Mouse (Mus musculus): ENCODE data around the gene Gltp. TPM values are rescaled to one million over a fixed set of nuclear protein-coding genes. Genes with fewer than 3 reads are reported as not detected.

Gene Gltp
- total RNA-seq, 4 experiments from 2014 or later: 26.3 to 46.1 (median 33.8) TPM

GRCm38 (mm10) chr5:114661029-114661428, 29.8 kb downstream of the Gltp start:
- DNase-seq (ENCODE audit: low spot score in 2 of 2): no peak

GRCm38 (mm10) chr5:114658255-114658654, 32.5 kb downstream of the Gltp start, which contains the start of gene Trpv4:
Gene Trpv4 (minus strand): TSS chr5:114658421.
- no peak for DNase-seq (ENCODE audit: low spot score in 2 of 2)

- DNase-seq (ENCODE audit: low spot score in 2 of 2): no peak
Observed at GRCm38 (mm10) chr5:114657426-114657825, 33.4 kb downstream of the Gltp start.

GRCm38 (mm10) chr5:114656305-114656704, 34.5 kb downstream of the Gltp start:
- no peak for DNase-seq (ENCODE audit: low spot score in 2 of 2)

GRCm38 (mm10) chr5:114655721-114656120, 35.1 kb downstream of the Gltp start:
- DNase-seq (ENCODE audit: low spot score in 2 of 2): no peak

- DNase-seq (ENCODE audit: low spot score in 2 of 2): no peak
Observed at GRCm38 (mm10) chr5:114653656-114654437, 36.9 kb downstream of the Gltp start.

GRCm38 (mm10) chr5:114651449-114651848, 39.3 kb downstream of the Gltp start:
- DNase-seq (ENCODE audit: low spot score in 2 of 2): no peak

GRCm38 (mm10) chr5:114651002-114651401, 39.8 kb downstream of the Gltp start:
- no peak for DNase-seq (ENCODE audit: low spot score in 2 of 2)

GRCm38 (mm10) chr5:114648728-114649311, 42.0 kb downstream of the Gltp start:
- DNase-seq (ENCODE audit: low spot score in 2 of 2): no peak

- no peak for DNase-seq (ENCODE audit: low spot score in 2 of 2)
Observed at GRCm38 (mm10) chr5:114647211-114647974, 43.4 kb downstream of the Gltp start.

GRCm38 (mm10) chr5:114645916-114646315, 44.9 kb downstream of the Gltp start:
- DNase-seq (ENCODE audit: low spot score in 2 of 2): no peak

GRCm38 (mm10) chr5:114644918-114645317, 45.9 kb downstream of the Gltp start:
- no peak for DNase-seq (ENCODE audit: low spot score in 2 of 2)

- DNase-seq (ENCODE audit: low spot score in 2 of 2): no peak
Observed at GRCm38 (mm10) chr5:114640809-114641208, 50.0 kb downstream of the Gltp start.

- no peak for DNase-seq (ENCODE audit: low spot score in 2 of 2)
Observed at GRCm38 (mm10) chr5:114639645-114639957, 51.2 kb downstream of the Gltp start.

GRCm38 (mm10) chr5:114638769-114639644, 51.8 kb downstream of the Gltp start:
- peak; percentile 52 to 84 for DNase-seq (ENCODE audit: low spot score in 2 of 2)

GRCm38 (mm10) chr5:114636091-114636490, 54.7 kb downstream of the Gltp start:
- DNase-seq (ENCODE audit: low spot score in 2 of 2): no peak

GRCm38 (mm10) chr5:114631336-114631735, 59.4 kb downstream of the Gltp start:
- no peak for DNase-seq (ENCODE audit: low spot score in 2 of 2)

- peak in 1 of 2 experiments; percentile 45 for DNase-seq (ENCODE audit: low spot score in 2 of 2)
Observed at GRCm38 (mm10) chr5:114625590-114625989, 65.2 kb downstream of the Gltp start.

GRCm38 (mm10) chr5:114620305-114620704, 70.5 kb downstream of the Gltp start:
- no peak for DNase-seq (ENCODE audit: low spot score in 2 of 2)
